Mouse (Mus musculus): ENCODE data around the gene Phf3. TPM values are rescaled to one million over a fixed set of nuclear protein-coding genes. Genes with fewer than 3 reads are reported as not detected.

Phf3 gene
- polyA plus RNA-seq, 1 experiment from 2014 or later, result 41.4 TPM

GRCm38 (mm10) chr1:30808101-30808699 lies 65.5 kb downstream of the Phf3 start:
- Histone ChIP-seq H3K4me3 (ENCODE audit: low read depth, low read length) (no peak overlapping the region), H3K9ac (ENCODE audit: low read depth, low read length) (no peak overlapping the region), H3K4me2 (ENCODE audit: low read depth, low read length) (no peak overlapping the region), H3K4me1 (ENCODE audit: control insufficient read depth, insufficient read depth, low read length) (no peaks in the 10 kb centered on the region), H3K27ac (replicated peaks; ENCODE audit: low read depth, low read length) (no peak overlapping the region), H3K9me3 (ENCODE audit: control insufficient read depth, low read length) (no peaks in the 10 kb centered on the region), H3K36me3 (ENCODE audit: control insufficient read depth, insufficient read depth, low read length) (peaks cover 84% of the 10 kb centered on the region), H3K27me3 (replicated peaks; ENCODE audit: control insufficient read depth, insufficient read depth, low read length) (no peaks in the 10 kb centered on the region)
- DNase-seq (ENCODE audit: low spot score) (no peak), ATAC-seq (ENCODE audit: low read depth) (no peak)
- 83% methylated on average over 10 of the region's 10 CpGs for WGBS

GRCm38 (mm10) chr1:30805688-30806285 lies 67.9 kb downstream of the Phf3 start:
- H3K36me3 ChIP-seq (ENCODE audit: control insufficient read depth, insufficient read depth, low read length), result peaks cover 78% of the 10 kb centered on the region
- DNase-seq (ENCODE audit: low spot score), result no peak
- H3K4me1 ChIP-seq (ENCODE audit: control insufficient read depth, insufficient read depth, low read length), result no peaks in the 10 kb centered on the region
- no peaks in the 10 kb centered on the region for H3K9me3 ChIP-seq (ENCODE audit: control insufficient read depth, low read length)
- H3K27ac ChIP-seq (replicated peaks; ENCODE audit: low read depth, low read length), result no peak overlapping the region
- H3K4me3 ChIP-seq (ENCODE audit: low read depth, low read length), result no peak overlapping the region
- no peaks in the 10 kb centered on the region for H3K27me3 ChIP-seq (replicated peaks; ENCODE audit: control insufficient read depth, insufficient read depth, low read length)
- no peak overlapping the region for H3K9ac ChIP-seq (ENCODE audit: low read depth, low read length)
- H3K4me2 ChIP-seq (ENCODE audit: low read depth, low read length), result no peak overlapping the region
- WGBS, result 93% methylated on average over 11 of the region's 11 CpGs
- no peak for ATAC-seq (ENCODE audit: low read depth)

- H3K4me2 ChIP-seq (ENCODE audit: low read depth, low read length), result no peak overlapping the region
- WGBS, result 88% methylated on average over 7 of the region's 7 CpGs
- no peak overlapping the region for H3K9ac ChIP-seq (ENCODE audit: low read depth, low read length)
- H3K36me3 ChIP-seq (ENCODE audit: control insufficient read depth, insufficient read depth, low read length), result peaks cover 69% of the 10 kb centered on the region
- DNase-seq (ENCODE audit: low spot score), result no peak
- ATAC-seq (ENCODE audit: low read depth), result no peak
- no peaks in the 10 kb centered on the region for H3K4me1 ChIP-seq (ENCODE audit: control insufficient read depth, insufficient read depth, low read length)
- H3K9me3 ChIP-seq (ENCODE audit: control insufficient read depth, low read length), result no peaks in the 10 kb centered on the region
- no peaks in the 10 kb centered on the region for H3K27me3 ChIP-seq (replicated peaks; ENCODE audit: control insufficient read depth, insufficient read depth, low read length)
- H3K27ac ChIP-seq (replicated peaks; ENCODE audit: low read depth, low read length), result no peak overlapping the region
- no peak overlapping the region for H3K4me3 ChIP-seq (ENCODE audit: low read depth, low read length)
Observed at GRCm38 (mm10) chr1:30804919-30805318, 68.8 kb downstream of the Phf3 start.

DNA sequence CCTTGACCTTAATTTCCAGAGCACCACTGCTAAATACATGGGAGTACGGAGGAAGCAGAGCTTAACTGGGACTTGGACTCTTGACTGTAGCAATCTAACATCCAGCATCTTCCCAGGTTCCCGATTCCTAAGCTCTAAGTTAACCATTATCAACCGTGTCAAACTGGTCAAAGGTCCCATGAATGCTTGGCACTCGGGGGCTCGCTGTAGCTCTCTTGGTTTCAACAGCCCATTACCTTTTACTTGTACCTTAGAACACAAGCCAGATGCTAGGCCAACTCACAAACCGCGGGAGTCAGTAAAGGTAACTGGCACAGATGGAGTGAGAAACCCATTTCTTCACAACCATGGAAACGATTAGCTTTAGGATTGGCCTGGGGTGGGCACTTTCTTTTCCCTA lies 71.8 kb downstream of the Phf3 start:
- Histone ChIP-seq H3K9ac (ENCODE audit: low read depth, low read length) (no peak overlapping the region), H3K4me1 (ENCODE audit: control insufficient read depth, insufficient read depth, low read length) (no peaks in the 10 kb centered on the region), H3K4me3 (ENCODE audit: low read depth, low read length) (no peak overlapping the region), H3K9me3 (ENCODE audit: control insufficient read depth, low read length) (no peaks in the 10 kb centered on the region), H3K4me2 (ENCODE audit: low read depth, low read length) (no peak overlapping the region), H3K36me3 (ENCODE audit: control insufficient read depth, insufficient read depth, low read length) (peaks cover 50% of the 10 kb centered on the region), H3K27me3 (replicated peaks; ENCODE audit: control insufficient read depth, insufficient read depth, low read length) (no peaks in the 10 kb centered on the region), H3K27ac (replicated peaks; ENCODE audit: low read depth, low read length) (no peak overlapping the region)
- ATAC-seq (ENCODE audit: low read depth), result no peak
- 96% methylated on average over 8 of the region's 8 CpGs for WGBS
- no peak for DNase-seq (ENCODE audit: low spot score)

DNA sequence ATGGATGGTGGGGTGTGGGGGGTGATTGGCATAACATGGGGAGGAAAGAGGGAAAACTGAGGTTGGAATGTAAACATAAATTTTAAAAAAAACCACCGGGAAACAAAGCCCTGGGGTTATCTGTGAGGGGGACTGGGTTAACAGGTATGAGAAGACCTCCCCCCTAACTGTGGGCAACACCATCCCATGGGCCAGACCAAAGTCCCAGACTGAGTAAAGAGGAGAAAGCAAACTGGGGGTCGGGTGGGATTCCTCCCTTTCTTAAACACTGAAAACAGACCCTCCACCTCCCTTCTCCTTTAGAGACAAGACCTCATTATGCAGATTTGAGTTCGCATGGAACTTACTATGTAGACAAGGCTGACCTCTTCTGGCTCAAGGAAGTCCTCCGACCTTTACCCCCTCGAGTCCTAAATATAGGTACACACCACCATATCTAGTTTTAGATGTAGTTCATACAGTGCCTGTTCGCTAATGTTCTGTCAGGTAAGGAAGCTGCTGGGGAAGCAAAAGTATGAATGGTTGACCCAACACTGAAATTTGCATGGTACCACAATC lies 74.4 kb downstream of the Phf3 start:
- H3K27me3 ChIP-seq (replicated peaks; ENCODE audit: control insufficient read depth, insufficient read depth, low read length), result no peaks in the 10 kb centered on the region
- H3K4me3 ChIP-seq (ENCODE audit: low read depth, low read length), result no peak overlapping the region
- no peaks in the 10 kb centered on the region for H3K9me3 ChIP-seq (ENCODE audit: control insufficient read depth, low read length)
- no peaks in the 10 kb centered on the region for H3K4me1 ChIP-seq (ENCODE audit: control insufficient read depth, insufficient read depth, low read length)
- H3K36me3 ChIP-seq (ENCODE audit: control insufficient read depth, insufficient read depth, low read length), result peaks cover 28% of the 10 kb centered on the region
- H3K4me2 ChIP-seq (ENCODE audit: low read depth, low read length), result no peak overlapping the region
- no peak overlapping the region for H3K27ac ChIP-seq (replicated peaks; ENCODE audit: low read depth, low read length)
- DNase-seq (ENCODE audit: low spot score) (no peak), ATAC-seq (ENCODE audit: low read depth) (no peak)
- H3K9ac ChIP-seq (ENCODE audit: low read depth, low read length), result no peak overlapping the region
- 78% methylated on average over 6 of the region's 6 CpGs for WGBS

DNA sequence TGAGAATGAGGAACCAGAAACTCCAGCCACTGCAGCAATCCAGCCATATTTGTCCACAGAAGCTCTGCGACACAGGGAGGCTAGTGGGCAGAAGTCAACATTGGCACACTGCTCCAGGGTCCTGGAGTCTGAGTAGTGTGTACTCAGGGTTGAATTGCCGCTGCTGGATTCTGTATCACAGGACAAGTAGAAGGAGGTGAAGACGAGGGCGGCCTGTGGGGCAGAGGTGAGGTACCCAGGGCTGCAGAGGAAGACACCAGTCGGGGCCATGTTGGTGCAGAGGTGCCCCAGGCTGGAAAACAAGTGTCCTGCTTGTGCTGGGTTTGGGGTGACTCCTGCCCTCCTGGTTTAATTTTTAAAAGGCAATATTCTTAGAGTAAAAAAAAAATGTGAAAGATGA lies 79.1 kb downstream of the Phf3 start:
- Histone ChIP-seq H3K4me2 (ENCODE audit: low read depth, low read length) (no peak overlapping the region), H3K36me3 (ENCODE audit: control insufficient read depth, insufficient read depth, low read length) (no peaks in the 10 kb centered on the region), H3K27me3 (replicated peaks; ENCODE audit: control insufficient read depth, insufficient read depth, low read length) (no peaks in the 10 kb centered on the region), H3K9ac (ENCODE audit: low read depth, low read length) (no peak overlapping the region), H3K4me3 (ENCODE audit: low read depth, low read length) (no peak overlapping the region), H3K4me1 (ENCODE audit: control insufficient read depth, insufficient read depth, low read length) (0 out of 2 replicates have a peak, but pooled peaks cover 7% of the 10 kb centered on the region), H3K9me3 (ENCODE audit: control insufficient read depth, low read length) (peaks cover 5% of the 10 kb centered on the region; the same call in 1 of the 2 replicates), H3K27ac (replicated peaks; ENCODE audit: low read depth, low read length) (no peak overlapping the region)
- ATAC-seq (ENCODE audit: low read depth) (no peak), DNase-seq (ENCODE audit: low spot score) (no peak)
- WGBS, result 84% methylated on average over 5 of the region's 5 CpGs

DNA sequence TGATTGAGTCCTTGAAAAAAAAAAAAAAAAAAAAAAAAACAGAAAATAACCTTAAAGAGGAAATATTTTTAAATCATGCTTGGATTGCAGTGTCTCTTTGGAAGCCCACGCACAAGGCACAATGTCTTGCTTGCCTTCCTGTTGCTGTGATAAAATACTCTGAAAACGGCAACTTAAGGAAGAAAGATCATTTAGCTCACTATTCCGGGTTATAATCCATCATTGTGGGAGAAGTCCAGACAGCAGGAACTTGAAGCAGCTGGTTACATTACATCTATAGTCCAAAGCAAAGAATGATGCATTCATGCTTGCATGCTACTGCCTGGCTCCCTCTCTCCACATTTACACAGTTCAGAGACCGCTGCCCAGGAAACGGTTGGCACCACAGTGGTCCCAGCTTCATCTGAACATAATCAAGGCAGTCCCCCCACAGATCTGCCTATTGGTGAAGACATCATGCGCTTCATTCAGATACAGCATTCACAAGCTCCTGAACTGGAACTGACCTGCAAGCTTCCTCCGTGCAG lies 80.3 kb downstream of the Phf3 start:
- Histone ChIP-seq H3K4me3 (ENCODE audit: low read depth, low read length) (no peak overlapping the region), H3K36me3 (ENCODE audit: control insufficient read depth, insufficient read depth, low read length) (no peaks in the 10 kb centered on the region), H3K9me3 (ENCODE audit: control insufficient read depth, low read length) (peaks cover 5% of the 10 kb centered on the region; the same call in 1 of the 2 replicates), H3K9ac (ENCODE audit: low read depth, low read length) (no peak overlapping the region), H3K27me3 (replicated peaks; ENCODE audit: control insufficient read depth, insufficient read depth, low read length) (no peaks in the 10 kb centered on the region), H3K27ac (replicated peaks; ENCODE audit: low read depth, low read length) (no peak overlapping the region), H3K4me1 (ENCODE audit: control insufficient read depth, insufficient read depth, low read length) (0 out of 2 replicates have a peak, but pooled peaks cover 7% of the 10 kb centered on the region), H3K4me2 (ENCODE audit: low read depth, low read length) (no peak overlapping the region)
- 76% methylated on average over 7 of the region's 7 CpGs for WGBS
- DNase-seq (ENCODE audit: low spot score) (no peak), ATAC-seq (ENCODE audit: low read depth) (no peak)

DNA sequence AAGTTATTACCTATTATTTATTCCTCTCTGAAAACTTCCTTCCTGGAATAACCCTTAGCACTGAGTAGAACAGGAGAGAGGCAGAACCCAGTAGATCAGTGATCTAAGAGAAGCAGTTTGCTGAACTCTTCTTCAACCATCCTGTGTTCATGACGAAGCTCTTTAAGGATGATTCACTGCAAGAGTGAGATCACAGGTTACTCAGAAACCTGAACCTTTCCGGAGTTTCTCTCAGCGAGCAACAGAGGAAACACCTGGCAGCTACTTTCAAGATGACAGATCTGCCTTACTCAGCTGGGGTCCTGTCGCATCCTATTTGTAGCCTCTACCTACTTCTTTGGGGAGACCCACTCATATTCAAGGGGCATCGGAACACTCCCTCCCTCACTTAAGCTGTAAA lies 80.8 kb downstream of the Phf3 start:
- no peak overlapping the region for H3K27ac ChIP-seq (replicated peaks; ENCODE audit: low read depth, low read length)
- H3K4me1 ChIP-seq (ENCODE audit: control insufficient read depth, insufficient read depth, low read length), result 0 out of 2 replicates have a peak, but pooled peaks cover 7% of the 10 kb centered on the region
- 38% methylated on average over 5 of the region's 5 CpGs for WGBS
- no peak overlapping the region for H3K9ac ChIP-seq (ENCODE audit: low read depth, low read length)
- H3K4me2 ChIP-seq (ENCODE audit: low read depth, low read length), result no peak overlapping the region
- peaks cover 5% of the 10 kb centered on the region; the same call in 1 of the 2 replicates for H3K9me3 ChIP-seq (ENCODE audit: control insufficient read depth, low read length)
- ATAC-seq (ENCODE audit: low read depth), result peak; percentile 57; the same call in 1 of the 2 replicates
- H3K4me3 ChIP-seq (ENCODE audit: low read depth, low read length), result no peak overlapping the region
- DNase-seq (ENCODE audit: low spot score), result peak; percentile 46
- no peaks in the 10 kb centered on the region for H3K36me3 ChIP-seq (ENCODE audit: control insufficient read depth, insufficient read depth, low read length)
- no peaks in the 10 kb centered on the region for H3K27me3 ChIP-seq (replicated peaks; ENCODE audit: control insufficient read depth, insufficient read depth, low read length)

All from embryonic facial prominence, embryonic 14.5 days (tissue).